Mouse (Mus musculus) heart, adult 2 months (tissue): ENCODE results near the gene Plk3. TPM values are rescaled to one million over a fixed set of nuclear protein-coding genes. Genes with fewer than 3 reads are reported as not detected.

Experiments used
- DNase-seq, 2 experiments: peaks; one replicate each; pipeline ENCODE4 v3.0.0; 2021
- H3K27ac ChIP-seq: fragments of 200-600 bp; 2 replicates; pipeline ENCODE4 v1.8.1; 2022
- H3K27me3 ChIP-seq: fragments of 200-500 bp; 2 replicates; pipeline ENCODE4 v1.6.1; 2012; ENCODE audit warnings: mild to moderate bottlenecking, low read length, inconsistent platforms, mixed read lengths; ENCODE audit not compliant: control insufficient read depth, insufficient read depth
- H3K36me3 ChIP-seq: fragments of 200-500 bp; 2 replicates; pipeline ENCODE4 v1.6.1; 2012; ENCODE audit warnings: low read length, inconsistent platforms; ENCODE audit not compliant: control insufficient read depth, insufficient read depth
- H3K4me1 ChIP-seq: fragments of 200-500 bp; 2 replicates; pipeline ENCODE4 v1.6.1; 2011; ENCODE audit warnings: low read length; ENCODE audit not compliant: control insufficient read depth, insufficient read depth
- H3K4me3 ChIP-seq: fragments of 200-600 bp; 2 replicates; pipeline ENCODE4 v1.8.1; 2022
- H3K79me2 ChIP-seq: fragments of 200-500 bp; replicated peaks from 2 replicates; pipeline ENCODE4 v1.6.1; 2012; ENCODE audit warnings: mild to moderate bottlenecking, inconsistent platforms, low read length, moderate library complexity, mixed read lengths; ENCODE audit not compliant: control insufficient read depth, insufficient read depth
- H3K9ac ChIP-seq: fragments of 200-500 bp; 2 replicates; pipeline ENCODE4 v1.6.1; 2012; ENCODE audit warnings: low read depth, mild to moderate bottlenecking, control low read depth, inconsistent platforms, low read length, mixed read lengths
- CTCF ChIP-seq: fragments of 200-600 bp; IDR thresholded peaks from 2 replicates; pipeline ENCODE4 v1.8.1; 2022; ENCODE audit warnings: antibody characterized with exemption, mild to moderate bottlenecking, moderate library complexity
- EP300 ChIP-seq: fragments of 200-500 bp; IDR thresholded peaks from 2 replicates; pipeline ENCODE4 v1.6.1; 2011; ENCODE audit warnings: low read depth, low read length, control low read depth; ENCODE audit not compliant: insufficient read depth
- POLR2A ChIP-seq: fragments of 200-500 bp; IDR thresholded peaks from 2 replicates; pipeline ENCODE4 v1.6.1; 2011; ENCODE audit warnings: mild to moderate bottlenecking, low read depth, low read length, control low read depth; ENCODE audit not compliant: insufficient read depth
- WGBS: fragments of 180-500 bp; shearing (Covaris S2); methylation state at CpG from one replicate; pipeline ENCODE4 v1.1.7; 2018; 5-methylcytosine and 5-hydroxymethylcytosine counted together
- intact Hi-C: fragments of 180-260 bp; cut with DNase I; formaldehyde crosslinking; loops from one replicate; pipeline ENCODE4 v1.15.1; 2025
- polyA plus RNA-seq: library from polyadenylated mRNA; depleted of rRNA; stranded (reverse); fragments of >200 nt; gene quantifications from 2 replicates; pipeline ENCODE4 v1.2.3, GENCODE M21; 2012
- total RNA-seq, 2 experiments: library from RNA; stranded (reverse); gene quantifications; 2 replicates each; pipeline ENCODE4 v1.2.3; 2021

Plk3 gene
- total and polyA plus RNA-seq, 3 experiments: 1.4 to 4.5 (median 1.9) TPM

GRCm38 (mm10) chr4:117123546-117124217, 10.1 kb downstream of the Plk3 start:
- no peak overlapping the region for H3K4me3 ChIP-seq
- H3K36me3 ChIP-seq: no peaks in the 10 kb centered on the region
- no peak for TF ChIP-seq CTCF
- no peak for TF ChIP-seq POLR2A
- TF ChIP-seq EP300: no peak
- no peaks in the 10 kb centered on the region for H3K79me2 ChIP-seq
- intact Hi-C loops: loop anchor here (5.0 to 10.0 kb wide), 3 partner anchors 106 to 409 kb away; partner anchors contain the start of gene Eif2b3
- no peak for DNase-seq
- H3K4me1 ChIP-seq: peaks cover 33% of the 10 kb centered on the region
- H3K9ac ChIP-seq: no peak overlapping the region
- peak overlapping the region; percentile 99; the same call in 1 of the 2 replicates for H3K27ac ChIP-seq
- H3K27me3 ChIP-seq: no peaks in the 10 kb centered on the region
- WGBS: 64% methylated on average over 9 of the region's 9 CpGs

- Histone ChIP-seq H3K79me2 (no peaks in the 10 kb centered on the region), H3K27ac (peak overlapping the region; percentile 66), H3K36me3 (no peaks in the 10 kb centered on the region), H3K4me3 (no peak overlapping the region), H3K27me3 (no peaks in the 10 kb centered on the region), H3K9ac (no peak overlapping the region), H3K4me1 (peaks cover 31% of the 10 kb centered on the region)
- no peak for TF ChIP-seq POLR2A
- no peak for TF ChIP-seq EP300
- no peak for TF ChIP-seq CTCF
- DNase-seq: no peak
- WGBS: 54% methylated on average over 4 of the region's 4 CpGs
- intact Hi-C loops: loop anchor here (5.0 to 10.0 kb wide), 3 partner anchors 105 to 407 kb away; partner anchors contain the start of gene Eif2b3
Measured at GRCm38 (mm10) chr4:117122209-117122608, 11.6 kb downstream of the Plk3 start.

GRCm38 (mm10) chr4:117120445-117121414, 13.0 kb downstream of the Plk3 start:
- TF ChIP-seq CTCF (peak; percentile 87), POLR2A (peak; percentile 94), EP300 (peak; percentile 100)
- peak; percentile 92 to 97 for DNase-seq
- peak overlapping the region; percentile 70 for H3K4me3 ChIP-seq
- peak overlapping the region; percentile 78 for H3K9ac ChIP-seq
- H3K79me2 ChIP-seq: no peaks in the 10 kb centered on the region
- peak overlapping the region; percentile 98 for H3K27ac ChIP-seq
- intact Hi-C loops: loop anchor here (2.0 to 10.0 kb wide), 8 partner anchors 16 to 406 kb away; partner anchors contain the start of genes Eif2b3 and Kif2c
- peaks cover 21% of the 10 kb centered on the region for H3K4me1 ChIP-seq
- WGBS: under 1% methylated on average over 69 of the region's 69 CpGs
- no peaks in the 10 kb centered on the region for H3K36me3 ChIP-seq
- no peaks in the 10 kb centered on the region for H3K27me3 ChIP-seq

GRCm38 (mm10) chr4:117120052-117120444, 13.7 kb downstream of the Plk3 start:
- TF ChIP-seq POLR2A (no peak), EP300 (no peak), CTCF (no peak)
- intact Hi-C loops: loop anchor here (2.0 to 10.0 kb wide), 8 partner anchors 17 to 405 kb away; partner anchors contain the start of genes Eif2b3 and Kif2c
- WGBS: 2% methylated on average over 10 of the region's 10 CpGs

GRCm38 (mm10) chr4:117119636-117120035, 14.1 kb downstream of the Plk3 start:
- no peak for DNase-seq
- intact Hi-C loops: loop anchor here (2.0 to 10.0 kb wide), 8 partner anchors 17 to 405 kb away; partner anchors contain the start of genes Eif2b3 and Kif2c
- Histone ChIP-seq H3K4me1 (peaks cover 14% of the 10 kb centered on the region), H3K4me3 (peak overlapping the region; percentile 70), H3K27ac (peak overlapping the region; percentile 98), H3K79me2 (no peaks in the 10 kb centered on the region), H3K36me3 (no peaks in the 10 kb centered on the region), H3K9ac (peak overlapping the region; percentile 61; the same call in 1 of the 2 replicates), H3K27me3 (no peaks in the 10 kb centered on the region)
- 73% methylated on average over 5 of the region's 5 CpGs for WGBS
- TF ChIP-seq EP300: no peak
- no peak for TF ChIP-seq POLR2A
- no peak for TF ChIP-seq CTCF

More at GRCm38 (mm10) chr4:117120052-117120444, 13.7 kb downstream of the Plk3 start:
- no peaks in the 10 kb centered on the region for H3K79me2 ChIP-seq
- peak overlapping the region; percentile 61 for H3K9ac ChIP-seq
- H3K36me3 ChIP-seq: no peaks in the 10 kb centered on the region
- peaks cover 17% of the 10 kb centered on the region for H3K4me1 ChIP-seq
- no peaks in the 10 kb centered on the region for H3K27me3 ChIP-seq
- H3K4me3 ChIP-seq: peak overlapping the region; percentile 70
- H3K27ac ChIP-seq: peak overlapping the region; percentile 98
- DNase-seq: no peak
